Mouse (Mus musculus) liver, embryonic 13.5 days (tissue): ENCODE measurements around the gene Rab26. TPM values are rescaled to one million over a fixed set of nuclear protein-coding genes. Genes with fewer than 3 reads are reported as not detected.

Experiments used
- polyA plus RNA-seq: library from polyadenylated mRNA; unstranded; fragments of >200 nt; fragmentation: Nextera tagmentation; extraction: Ambion mirVana; gene quantifications from 2 replicates; pipeline ENCODE4 v1.2.1, GENCODE M21; 2015

Rab26 gene
- polyA plus RNA-seq, 1 experiment from 2014 or later: 0.99 TPM

Other genes with a start within 250 kb of the Rab26 start
- not detected in 2 replicates for gene Abca17, start 183.1 kb downstream of the Rab26 start, polyA plus RNA-seq
- 11.4 and 14.8 TPM in 2 replicates for gene Abca3, start 182.3 kb downstream of the Rab26 start, polyA plus RNA-seq
- gene Rnps1, start 119.6 kb downstream of the Rab26 start, polyA plus RNA-seq: 151 and 173 TPM in 2 replicates
- 94.4 and 95.3 TPM in 2 replicates for gene Eci1, start 107.6 kb downstream of the Rab26 start, polyA plus RNA-seq
- 0.33 and 0.68 TPM in 2 replicates for gene Dnase1l2, start 91.1 kb downstream of the Rab26 start, polyA plus RNA-seq
- 11.7 and 13.0 TPM in 2 replicates for gene E4f1, start 63.9 kb downstream of the Rab26 start, polyA plus RNA-seq
- gene Pgp, start 63.8 kb downstream of the Rab26 start, polyA plus RNA-seq: 84.0 and 86.7 TPM in 2 replicates
- gene Bricd5, start 60.3 kb downstream of the Rab26 start, polyA plus RNA-seq: 0.13 TPM in 1 of 2 replicates, not detected in the other
- 11.7 and 13.8 TPM in 2 replicates for gene Mlst8, start 55.1 kb downstream of the Rab26 start, polyA plus RNA-seq
- 0.15 and 0.20 TPM in 2 replicates for gene Caskin1, start 45.6 kb downstream of the Rab26 start, polyA plus RNA-seq
- 40.7 and 43.9 TPM in 2 replicates for gene Traf7, start 6.3 kb downstream of the Rab26 start, polyA plus RNA-seq
- 2.2 and 3.3 TPM in 2 replicates for gene Pkd1, start 15.6 kb upstream of the Rab26 start, polyA plus RNA-seq
- 18.6 and 22.4 TPM in 2 replicates for gene Tsc2, start 98.4 kb upstream of the Rab26 start, polyA plus RNA-seq
- 8.4 and 9.2 TPM in 2 replicates for gene Nthl1, start 98.5 kb upstream of the Rab26 start, polyA plus RNA-seq
- gene Slc9a3r2, start 116.1 kb upstream of the Rab26 start, polyA plus RNA-seq: 9.8 and 10.2 TPM in 2 replicates
- 0.24 and 0.28 TPM in 2 replicates for gene Npw, start 124.2 kb upstream of the Rab26 start, polyA plus RNA-seq
- gene Zfp598, start 135.5 kb upstream of the Rab26 start, polyA plus RNA-seq: 9.5 and 13.1 TPM in 2 replicates
- gene Syngr3, start 155.7 kb upstream of the Rab26 start, polyA plus RNA-seq: 0.10 and 0.31 TPM in 2 replicates
- 41.3 and 47.7 TPM in 2 replicates for gene Gfer, start 161.9 kb upstream of the Rab26 start, polyA plus RNA-seq
- 0.14 and 0.34 TPM in 2 replicates for gene Noxo1, start 162.0 kb upstream of the Rab26 start, polyA plus RNA-seq
- gene Tbl3, start 173.4 kb upstream of the Rab26 start, polyA plus RNA-seq: 53.0 and 53.2 TPM in 2 replicates
- gene Rnf151, start 183.9 kb upstream of the Rab26 start, polyA plus RNA-seq: 0.10 TPM in 1 of 2 replicates, not detected in the other
- gene Rps2, start 183.9 kb upstream of the Rab26 start, polyA plus RNA-seq: 1,350 and 1,469 TPM in 2 replicates
- 206 and 216 TPM in 2 replicates for gene Ndufb10, start 190.3 kb upstream of the Rab26 start, polyA plus RNA-seq
- gene Rpl3l, start 193.6 kb upstream of the Rab26 start, polyA plus RNA-seq: 0.10 TPM in 1 of 2 replicates, not detected in the other
- 21.3 and 21.8 TPM in 2 replicates for gene Msrb1, start 202.4 kb upstream of the Rab26 start, polyA plus RNA-seq
- gene Hs3st6, start 218.8 kb upstream of the Rab26 start, polyA plus RNA-seq: not detected in 2 replicates